Mouse (Mus musculus) myocyte (in vitro differentiated cells): ENCODE data around the gene Ank3. TPM values are rescaled to one million over a fixed set of nuclear protein-coding genes. Genes with fewer than 3 reads are reported as not detected.

ENCODE experiments used
- H3K27me3 ChIP-seq: one replicate; pipeline ENCODE4 v1.6.1; 2011; ENCODE audit not compliant: control insufficient read depth, insufficient read depth, insufficient read length
- H3K36me3 ChIP-seq: one replicate; pipeline ENCODE4 v1.6.1; 2011; ENCODE audit not compliant: control insufficient read depth, insufficient read depth
- H3K4me2 ChIP-seq: one replicate; pipeline ENCODE4 v1.6.1; 2011; ENCODE audit warnings: low read depth, control low read depth
- H3K4me3 ChIP-seq: one replicate; pipeline ENCODE4 v1.5.1; 2011; ENCODE audit warnings: mild to moderate bottlenecking, control low read depth, moderate library complexity
- H3K79me2 ChIP-seq: one replicate; pipeline ENCODE4 v1.6.1; 2011; ENCODE audit not compliant: control insufficient read depth, insufficient read depth
- H3ac ChIP-seq: one replicate; pipeline ENCODE4 v1.6.1; 2011; ENCODE audit not compliant: control insufficient read depth, insufficient read length
- CEBPB ChIP-seq: IDR thresholded peaks from 2 replicates; pipeline ENCODE4 v1.6.1; 2011; ENCODE audit warnings: mild to moderate bottlenecking, moderate library complexity; ENCODE audit not compliant: poor library complexity, insufficient read depth, severe bottlenecking
- E2F4 ChIP-seq: IDR thresholded peaks from one replicate; pipeline ENCODE4 v1.6.1; 2011; ENCODE audit warnings: mild to moderate bottlenecking, control low read depth, moderate library complexity; ENCODE audit not compliant: insufficient read depth
- MAX ChIP-seq: IDR thresholded peaks from one replicate; pipeline ENCODE4 v1.6.1; 2011; ENCODE audit warnings: low read depth, mild to moderate bottlenecking, control low read depth
- MYOD1 ChIP-seq, 3 experiments: IDR thresholded peaks; one replicate each; pipeline ENCODE4 v1.6.1; 2011; ENCODE audit warnings: control low read depth in 2 of 3, low read depth in 2 of 3, mild to moderate bottlenecking in 2 of 3, moderate library complexity in 1 of 3; ENCODE audit not compliant: insufficient read length in 2 of 3, control insufficient read depth in 1 of 3
- MYOG ChIP-seq, 3 experiments: IDR thresholded peaks; one replicate each; pipeline ENCODE4 v1.6.1; 2011; ENCODE audit warnings: control low read depth in 2 of 3, low read depth in 2 of 3, mild to moderate bottlenecking in 2 of 3; ENCODE audit not compliant: insufficient read length in 2 of 3, control insufficient read depth in 1 of 3, insufficient read depth in 1 of 3
- POLR2A ChIP-seq: IDR thresholded peaks from one replicate; pipeline ENCODE4 v1.6.1; 2011; ENCODE audit warnings: low read depth, mild to moderate bottlenecking, control low read depth, moderate library complexity; ENCODE audit not compliant: insufficient read length
- POLR2AphosphoS2 ChIP-seq: IDR thresholded peaks from one replicate; pipeline ENCODE4 v1.6.1; 2011; ENCODE audit warnings: low read depth, control low read depth; ENCODE audit not compliant: insufficient read length
- REST ChIP-seq: IDR thresholded peaks from one replicate; pipeline ENCODE4 v1.6.1; 2011; ENCODE audit warnings: mild to moderate bottlenecking, control low read depth, moderate library complexity; ENCODE audit not compliant: insufficient read depth, insufficient read length
- SRF ChIP-seq: IDR thresholded peaks from one replicate; pipeline ENCODE4 v1.6.1; 2011; ENCODE audit warnings: low read depth; ENCODE audit not compliant: control insufficient read depth, insufficient read length
- TCF12 ChIP-seq: IDR thresholded peaks from one replicate; pipeline ENCODE4 v1.6.1; 2011; ENCODE audit warnings: mild to moderate bottlenecking, control low read depth; ENCODE audit not compliant: poor library complexity, insufficient read depth, severe bottlenecking
- TCF3 ChIP-seq: IDR thresholded peaks from one replicate; pipeline ENCODE4 v1.6.1; 2011; ENCODE audit warnings: low read depth, control low read depth; ENCODE audit not compliant: insufficient read length
- USF1 ChIP-seq: IDR thresholded peaks from one replicate; pipeline ENCODE4 v1.6.1; 2011; ENCODE audit warnings: low read depth, mild to moderate bottlenecking, control low read depth, moderate library complexity
- polyA plus RNA-seq: library from polyadenylated mRNA; unstranded; fragments of >200 nt; fragmentation: generic; extraction: Trizol; gene quantifications from one replicate; pipeline ENCODE4 v1.2.1, GENCODE M21; 2012; ENCODE audit warnings: missing spikeins

The Ank3 gene
- polyA plus RNA-seq, 1 experiment: 5.5 TPM

DNA sequence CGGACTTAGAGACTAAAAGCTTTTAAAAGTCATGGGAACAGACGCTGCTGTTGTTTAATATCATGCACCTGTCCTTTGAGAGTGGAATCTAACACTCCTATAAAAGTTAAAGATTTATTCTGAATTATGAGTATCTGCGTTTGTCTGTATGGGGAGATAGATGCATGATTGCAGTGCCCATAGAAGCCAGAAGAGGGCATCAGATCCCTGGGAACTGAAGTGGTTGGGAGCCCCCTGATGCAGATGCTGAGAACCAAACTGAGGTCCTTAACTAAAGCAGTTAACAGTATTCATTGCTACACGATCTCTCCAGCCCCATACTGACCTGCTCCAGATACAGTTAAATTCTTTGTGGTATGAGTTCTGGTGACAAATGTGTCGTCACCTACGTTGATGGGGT is 240.6 kb downstream of the Ank3 start:
- no peaks in the 10 kb centered on the region for H3K79me2 ChIP-seq

DNA sequence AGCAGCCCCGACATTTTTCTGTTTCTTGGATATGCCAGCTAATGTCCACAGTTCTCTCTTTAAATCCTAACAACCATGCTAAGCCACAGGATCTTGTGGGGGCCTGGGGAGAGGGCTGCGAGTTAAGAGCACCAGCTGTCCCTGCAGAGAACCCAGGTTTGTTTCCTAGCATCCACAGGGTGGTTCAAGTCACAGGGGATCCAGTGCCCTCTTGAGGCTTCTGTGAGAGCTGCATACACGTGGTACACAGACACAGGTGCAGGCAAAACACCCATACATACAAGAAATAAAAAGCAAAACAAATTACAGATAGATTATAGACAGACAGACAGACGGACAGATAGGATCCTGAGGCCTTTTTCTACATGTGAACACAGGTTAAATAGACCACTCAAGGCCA is 242.0 kb downstream of the Ank3 start:
- no peak for TF ChIP-seq MYOG (IDR thresholded peaks at IDR 0.05; ENCODE audit: control insufficient read depth in 1 of 3, insufficient read depth in 1 of 3, insufficient read length in 2 of 3, low read depth in 2 of 3)
- no peak for TF ChIP-seq MYOD1 (IDR thresholded peaks at IDR 0.05; ENCODE audit: control insufficient read depth in 1 of 3, insufficient read length in 2 of 3, low read depth in 2 of 3)
- Histone ChIP-seq H3K4me2 (no peak overlapping the region), H3K4me3 (no peak overlapping the region), H3K36me3 (no peaks in the 10 kb centered on the region), H3ac (no peak overlapping the region), H3K79me2 (no peaks in the 10 kb centered on the region), H3K27me3 (no peaks in the 10 kb centered on the region)

More for the DNA sequence above, 240.6 kb downstream of the Ank3 start:
- Histone ChIP-seq H3K4me3 (no peak overlapping the region), H3K4me2 (no peak overlapping the region), H3K27me3 (no peaks in the 10 kb centered on the region), H3K36me3 (no peaks in the 10 kb centered on the region), H3ac (no peak overlapping the region)
- TF ChIP-seq MYOD1 (IDR thresholded peaks at IDR 0.05; ENCODE audit: control insufficient read depth in 1 of 3, insufficient read length in 2 of 3, low read depth in 2 of 3) (no peak), REST (no peak), E2F4 (no peak), USF1 (no peak)

DNA sequence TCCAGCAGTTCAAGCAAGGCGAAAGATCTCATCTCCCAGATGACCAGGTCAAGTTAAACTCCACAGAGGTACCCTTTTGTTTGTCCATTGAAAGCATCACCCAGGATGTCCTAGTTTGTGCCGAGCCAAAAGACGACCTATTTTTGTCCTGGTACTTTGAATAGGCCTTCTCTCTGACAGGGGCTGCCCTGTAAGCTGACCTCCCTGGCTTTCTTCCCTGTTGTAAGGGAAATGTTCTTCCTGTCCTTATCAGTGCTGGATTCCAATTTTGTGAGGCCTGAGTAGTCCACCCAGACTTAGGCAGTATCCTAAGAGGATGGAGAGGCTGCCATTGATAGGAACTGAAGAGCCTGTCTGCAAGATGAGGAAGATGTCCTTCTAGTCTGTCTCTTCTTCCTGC is 244.9 kb downstream of the Ank3 start:
- Histone ChIP-seq H3K4me2 (no peak overlapping the region), H3K79me2 (no peaks in the 10 kb centered on the region), H3K27me3 (no peaks in the 10 kb centered on the region), H3ac (no peak overlapping the region), H3K4me3 (no peak overlapping the region), H3K36me3 (no peaks in the 10 kb centered on the region)
- TF ChIP-seq E2F4 (no peak), POLR2AphosphoS2 (no peak), MAX (no peak), POLR2A (no peak), REST (no peak), USF1 (no peak), MYOG (IDR thresholded peaks at IDR 0.05; ENCODE audit: control insufficient read depth in 1 of 3, insufficient read depth in 1 of 3, insufficient read length in 2 of 3, low read depth in 2 of 3) (no peak), CEBPB (no peak)

- Histone ChIP-seq H3K4me2 (no peak overlapping the region), H3K27me3 (no peaks in the 10 kb centered on the region), H3K36me3 (no peaks in the 10 kb centered on the region), H3ac (no peak overlapping the region), H3K79me2 (no peaks in the 10 kb centered on the region), H3K4me3 (no peak overlapping the region)
- TF ChIP-seq POLR2A (no peak), POLR2AphosphoS2 (no peak), MAX (no peak), TCF12 (no peak), MYOG (IDR thresholded peaks at IDR 0.05; ENCODE audit: control insufficient read depth in 1 of 3, insufficient read depth in 1 of 3, insufficient read length in 2 of 3, low read depth in 2 of 3) (no peak), MYOD1 (IDR thresholded peaks at IDR 0.05; ENCODE audit: control insufficient read depth in 1 of 3, insufficient read length in 2 of 3, low read depth in 2 of 3) (no peak), E2F4 (no peak)
These were observed 245.4 kb downstream of the Ank3 start for GRCm38 (mm10) chr10:69643986-69644385.

- H3K4me2 ChIP-seq: no peak overlapping the region
- TF ChIP-seq TCF12 (no peak), MYOG (IDR thresholded peaks at IDR 0.05; ENCODE audit: control insufficient read depth in 1 of 3, insufficient read depth in 1 of 3, insufficient read length in 2 of 3, low read depth in 2 of 3) (no peak), POLR2A (no peak), SRF (no peak), MYOD1 (IDR thresholded peaks at IDR 0.05; ENCODE audit: control insufficient read depth in 1 of 3, insufficient read length in 2 of 3, low read depth in 2 of 3) (no peak), CEBPB (no peak), REST (no peak), USF1 (no peak), E2F4 (no peak), TCF3 (no peak), MAX (no peak), POLR2AphosphoS2 (no peak)
- H3K79me2 ChIP-seq: no peaks in the 10 kb centered on the region
- H3K27me3 ChIP-seq: no peaks in the 10 kb centered on the region
- H3K36me3 ChIP-seq: no peaks in the 10 kb centered on the region
- H3K4me3 ChIP-seq: no peak overlapping the region
- H3ac ChIP-seq: no peak overlapping the region
These were observed 246.8 kb downstream of the Ank3 start for GRCm38 (mm10) chr10:69645311-69645802.
